Mouse (Mus musculus) lung, embryonic 14.5 days (tissue): ENCODE data around the gene Olfr323. TPM values are rescaled to one million over a fixed set of nuclear protein-coding genes. Genes with fewer than 3 reads are reported as not detected.

Experiments
- ATAC-seq: fragments of 200-750 bp; cut with Nextera tagmentation; 2 replicates; pipeline ENCODE4 v1.8.0; 2017; ENCODE audit warnings: mild to moderate bottlenecking, moderate TSS enrichment, moderate library complexity; ENCODE audit not compliant: insufficient read depth
- DNase-seq: peaks from one replicate; pipeline ENCODE4 v3.0.0-alpha.2; 2015
- H3K27ac ChIP-seq: fragments of 300-500 bp; sonication (generic); 2 replicates; pipeline ENCODE4 v1.5.1; 2014; ENCODE audit warnings: low read depth, mild to moderate bottlenecking, moderate library complexity
- H3K27me3 ChIP-seq: fragments of 300-500 bp; sonication (generic); 2 replicates; pipeline ENCODE4 v1.6.1; 2014; ENCODE audit warnings: low read length, control low read depth; ENCODE audit not compliant: insufficient read depth
- H3K36me3 ChIP-seq: fragments of 300-500 bp; sonication (generic); 2 replicates; pipeline ENCODE4 v1.6.1; 2014; ENCODE audit warnings: control low read depth; ENCODE audit not compliant: insufficient read depth
- H3K4me1 ChIP-seq: fragments of 300-500 bp; sonication (generic); 2 replicates; pipeline ENCODE4 v1.6.1; 2014; ENCODE audit warnings: antibody characterized with exemption, control low read depth; ENCODE audit not compliant: insufficient read depth
- H3K4me2 ChIP-seq: fragments of 300-500 bp; sonication (generic); 2 replicates; pipeline ENCODE4 v1.6.1; 2014; ENCODE audit warnings: mild to moderate bottlenecking
- H3K4me3 ChIP-seq: fragments of 300-500 bp; sonication (generic); 2 replicates; pipeline ENCODE4 v1.5.1; 2014; ENCODE audit warnings: low read depth, low read length
- H3K9ac ChIP-seq: fragments of 300-500 bp; sonication (generic); 2 replicates; pipeline ENCODE4 v1.6.1; 2014
- H3K9me3 ChIP-seq: fragments of 300-500 bp; sonication (generic); 2 replicates; pipeline ENCODE4 v1.6.1; 2016; ENCODE audit warnings: low read depth, low read length, control low read depth
- CTCF ChIP-seq: IDR thresholded peaks from 2 replicates; pipeline ENCODE4 v1.5.1; 2016; ENCODE audit warnings: antibody characterized with exemption, low read depth
- WGBS: fragments of 180-500 bp; shearing (Covaris S2); extraction: QIAGEN DNeasy Blood & Tissue Kit; methylation state at CpG from one replicate; pipeline ENCODE4 v1.1.7; 2014; 5-methylcytosine and 5-hydroxymethylcytosine counted together
- polyA plus RNA-seq: library from polyadenylated mRNA; unstranded; fragments of >200 nt; fragmentation: Nextera tagmentation; extraction: Ambion mirVana; gene quantifications from 2 replicates; pipeline ENCODE4 v1.2.1, GENCODE M21; 2014

The Olfr323 gene
- not detected in 2 replicates for polyA plus RNA-seq

GRCm38 (mm10) chr11:58630401-58630800 is at the start of gene Olfr323:
Gene Olfr323, minus strand, starts transcription at chr11:58630501.
- no peak for TF ChIP-seq CTCF
- no peak within 1 kb of the TSS for H3K27ac ChIP-seq
- no peaks in the 10 kb centered on the region for H3K4me1 ChIP-seq
- H3K27me3 ChIP-seq = no peaks in the 10 kb centered on the region
- H3K9ac ChIP-seq = no peak within 1 kb of the TSS
- H3K9me3 ChIP-seq = no peaks in the 10 kb centered on the region
- no peak within 1 kb of the TSS for H3K4me2 ChIP-seq
- H3K36me3 ChIP-seq = no peaks in the 10 kb centered on the region
- H3K4me3 ChIP-seq = no peak within 1 kb of the TSS
- 70% methylated on average over 5 of the region's 5 CpGs for WGBS
- no peak for DNase-seq
- no peak for ATAC-seq

GRCm38 (mm10) chr11:58671825-58672224 is 41.5 kb upstream of the Olfr323 start:
- Histone ChIP-seq H3K27me3 (no peaks in the 10 kb centered on the region), H3K4me1 (no peaks in the 10 kb centered on the region), H3K9me3 (no peaks in the 10 kb centered on the region), H3K4me2 (no peak overlapping the region), H3K4me3 (no peak overlapping the region), H3K27ac (no peak overlapping the region), H3K9ac (no peak overlapping the region), H3K36me3 (no peaks in the 10 kb centered on the region)
- WGBS = 50% methylated on average over 4 of the region's 4 CpGs
- no peak for ATAC-seq
- TF ChIP-seq CTCF = no peak
- no peak for DNase-seq

DNA sequence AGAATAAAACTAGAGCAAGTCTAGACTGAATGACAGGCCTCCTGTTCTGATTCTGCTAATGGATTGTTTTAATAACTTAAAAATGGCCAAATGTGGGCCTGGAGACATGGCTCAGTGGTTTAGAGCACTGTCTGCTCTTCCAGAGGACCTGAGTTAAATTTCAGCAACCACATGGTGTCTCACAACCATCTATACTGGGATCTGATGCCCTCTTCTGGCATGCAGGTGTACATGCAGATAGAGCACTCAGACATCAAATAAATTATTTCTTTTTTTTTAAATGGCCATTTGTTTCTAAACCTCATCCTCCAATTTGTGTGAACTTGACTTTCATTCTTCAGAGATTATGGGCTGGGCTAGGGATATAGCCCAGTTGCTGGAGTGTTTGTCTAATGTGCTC is 39.0 kb upstream of the Olfr323 start:
- H3K9ac ChIP-seq = no peak overlapping the region
- no peaks in the 10 kb centered on the region for H3K36me3 ChIP-seq
- DNase-seq (no peak), ATAC-seq (no peak)
- no peaks in the 10 kb centered on the region for H3K4me1 ChIP-seq
- H3K4me2 ChIP-seq = no peak overlapping the region
- no peaks in the 10 kb centered on the region for H3K27me3 ChIP-seq
- 0 out of 2 replicates have a peak, but pooled peaks have one; percentile 3 for TF ChIP-seq CTCF
- H3K27ac ChIP-seq = no peak overlapping the region
- H3K9me3 ChIP-seq = no peaks in the 10 kb centered on the region
- H3K4me3 ChIP-seq = no peak overlapping the region

- DNase-seq = no peak
- Histone ChIP-seq H3K9me3 (no peaks in the 10 kb centered on the region), H3K36me3 (no peaks in the 10 kb centered on the region)
These were observed 28.3 kb upstream of the Olfr323 start, which contains the start of gene Olfr322 for GRCm38 (mm10) chr11:58658596-58658995. Gene Olfr322, plus strand, starts transcription at chr11:58658782.

DNA sequence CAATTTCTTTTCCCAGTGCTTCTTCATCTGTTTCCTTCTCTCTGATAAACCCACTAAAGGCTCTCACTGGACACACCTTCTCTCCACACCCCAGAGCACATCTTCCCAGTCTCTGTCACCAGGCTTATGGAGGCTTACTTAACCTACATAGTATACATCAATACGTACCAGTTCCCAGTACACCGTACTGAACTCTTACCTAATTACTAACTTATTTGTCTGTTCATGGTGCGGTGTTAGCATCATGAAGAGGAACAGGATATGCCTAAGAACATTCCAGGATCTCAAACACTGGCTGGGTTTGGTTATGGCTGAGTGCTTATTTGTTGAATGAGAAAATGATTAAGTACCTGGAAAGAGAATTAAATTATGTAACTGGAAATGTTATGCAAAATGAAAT is 24.9 kb upstream of the Olfr323 start:
- H3K4me1 ChIP-seq = no peaks in the 10 kb centered on the region
- ATAC-seq (no peak), DNase-seq (no peak)
- H3K27me3 ChIP-seq = no peaks in the 10 kb centered on the region
- no peak overlapping the region for H3K9ac ChIP-seq
- no peak overlapping the region for H3K27ac ChIP-seq
- TF ChIP-seq CTCF = no peak
- H3K4me3 ChIP-seq = no peak overlapping the region
- 85% methylated on average over 3 of the region's 3 CpGs for WGBS
- no peaks in the 10 kb centered on the region for H3K9me3 ChIP-seq
- no peak overlapping the region for H3K4me2 ChIP-seq
- no peaks in the 10 kb centered on the region for H3K36me3 ChIP-seq

More at GRCm38 (mm10) chr11:58658596-58658995, 28.3 kb upstream of the Olfr323 start, which contains the start of gene Olfr322:
- H3K27ac ChIP-seq = no peak within 1 kb of the TSS
- no peak for TF ChIP-seq CTCF
- WGBS = 83% methylated on average over 4 of the region's 4 CpGs
- H3K9ac ChIP-seq = no peak within 1 kb of the TSS
- no peak within 1 kb of the TSS for H3K4me2 ChIP-seq
- no peaks in the 10 kb centered on the region for H3K4me1 ChIP-seq
- no peak within 1 kb of the TSS for H3K4me3 ChIP-seq
- no peaks in the 10 kb centered on the region for H3K27me3 ChIP-seq
- ATAC-seq = no peak

DNA sequence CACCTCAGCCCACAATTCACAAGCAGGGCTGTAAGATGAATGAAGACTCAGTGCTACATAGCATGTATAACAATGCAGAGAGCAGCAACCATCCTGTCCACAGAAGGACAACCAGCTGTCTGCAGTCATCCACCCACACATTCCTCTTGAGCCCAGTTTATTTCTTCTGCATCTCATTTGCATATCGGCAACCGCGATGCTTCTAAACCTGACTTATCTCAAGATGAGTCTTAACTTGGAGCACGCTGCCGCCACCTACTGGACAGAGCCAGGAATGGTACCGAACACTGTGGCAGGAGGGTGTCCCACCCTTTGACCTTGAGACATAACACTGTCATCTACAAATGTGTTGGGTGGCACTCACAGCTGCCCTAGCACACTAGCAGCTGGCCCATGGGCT is 13.0 kb upstream of the Olfr323 start:
- no peaks in the 10 kb centered on the region for H3K9me3 ChIP-seq
- ATAC-seq = no peak
- H3K9ac ChIP-seq = no peak overlapping the region
- 35% methylated on average over 6 of the region's 6 CpGs for WGBS
- no peak overlapping the region for H3K4me3 ChIP-seq
- no peak overlapping the region for H3K27ac ChIP-seq
- DNase-seq = peak; percentile 66
- H3K4me1 ChIP-seq = no peaks in the 10 kb centered on the region
- peak; percentile 68 for TF ChIP-seq CTCF
- no peak overlapping the region for H3K4me2 ChIP-seq
- H3K27me3 ChIP-seq = peaks cover 11% of the 10 kb centered on the region
- H3K36me3 ChIP-seq = no peaks in the 10 kb centered on the region

DNA sequence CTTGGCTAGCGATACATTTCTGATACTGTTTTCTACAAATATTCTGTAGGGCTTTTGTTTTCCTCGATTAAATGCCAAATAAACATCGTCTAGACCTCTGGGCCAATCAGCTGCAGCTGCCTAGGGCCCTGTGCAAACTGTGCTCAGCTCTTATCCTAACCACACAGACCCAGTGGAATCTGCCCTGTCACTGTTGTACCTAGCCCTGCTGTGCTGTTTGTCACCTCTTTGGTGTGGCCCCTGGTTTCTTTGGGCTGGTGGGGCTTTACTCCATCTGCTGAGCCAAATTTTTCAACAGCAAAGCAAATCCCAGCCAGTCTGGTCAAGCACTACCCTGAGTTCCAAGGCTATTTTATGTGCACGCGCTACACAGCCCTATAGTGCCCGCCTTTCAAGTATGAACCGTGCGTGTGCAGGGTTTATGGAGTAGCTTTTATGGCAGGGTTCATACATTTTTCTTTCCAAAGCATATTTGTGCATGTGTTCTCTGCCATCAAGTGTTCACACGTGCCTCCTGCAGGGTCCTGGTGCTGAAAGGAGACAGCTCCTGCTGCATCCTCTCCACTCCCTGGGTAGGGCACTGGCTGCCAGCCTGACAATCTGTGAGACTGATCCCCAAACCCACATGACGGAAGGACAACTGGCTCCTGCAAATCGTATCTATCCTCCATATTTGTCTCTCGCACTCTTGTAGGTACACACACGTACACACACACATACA is 11.5 kb upstream of the Olfr323 start:
- no peak for TF ChIP-seq CTCF
- Histone ChIP-seq H3K4me3 (no peak overlapping the region), H3K9ac (no peak overlapping the region), H3K4me2 (0 out of 2 replicates have a peak overlapping the region, but pooled peaks have one; percentile 7), H3K9me3 (no peaks in the 10 kb centered on the region), H3K36me3 (no peaks in the 10 kb centered on the region), H3K27ac (0 out of 2 replicates have a peak overlapping the region, but pooled peaks have one; percentile 32), H3K27me3 (peaks cover 11% of the 10 kb centered on the region), H3K4me1 (no peaks in the 10 kb centered on the region)
- 74% methylated on average over 13 of the region's 13 CpGs for WGBS
- peak; percentile 60; the same call in 1 of the 2 replicates for ATAC-seq
- no peak for DNase-seq
